Mouse (Mus musculus): ENCODE measurements at regions not wholly inside any gene's neighbourhood (a gene's known extent, or its start where the extent isn't known, plus 50 kb on each side); places are given as distances from the start of the nearest gene placed in this dataset.

DNA sequence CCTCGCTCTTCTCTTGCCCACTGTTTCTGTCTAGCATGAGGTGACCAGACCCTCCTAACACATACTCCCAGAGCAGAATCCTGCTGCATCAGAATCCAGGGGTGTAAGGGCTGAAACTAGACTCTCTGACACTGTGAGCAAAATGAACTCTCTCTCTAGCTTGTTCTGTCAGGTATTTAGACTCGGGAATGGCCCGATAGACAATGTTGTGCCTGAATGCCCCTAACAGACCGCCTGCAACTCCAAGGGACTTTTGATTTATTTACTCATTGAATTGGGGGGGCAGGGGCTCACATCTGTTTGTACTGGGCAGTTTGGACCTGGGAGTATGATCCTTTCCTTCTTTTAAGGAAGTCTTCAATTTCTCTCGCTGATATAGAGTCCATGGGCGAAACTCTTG, 469.3 kb upstream of the Trpc7 start:
- DNase-seq = no peak

DNA sequence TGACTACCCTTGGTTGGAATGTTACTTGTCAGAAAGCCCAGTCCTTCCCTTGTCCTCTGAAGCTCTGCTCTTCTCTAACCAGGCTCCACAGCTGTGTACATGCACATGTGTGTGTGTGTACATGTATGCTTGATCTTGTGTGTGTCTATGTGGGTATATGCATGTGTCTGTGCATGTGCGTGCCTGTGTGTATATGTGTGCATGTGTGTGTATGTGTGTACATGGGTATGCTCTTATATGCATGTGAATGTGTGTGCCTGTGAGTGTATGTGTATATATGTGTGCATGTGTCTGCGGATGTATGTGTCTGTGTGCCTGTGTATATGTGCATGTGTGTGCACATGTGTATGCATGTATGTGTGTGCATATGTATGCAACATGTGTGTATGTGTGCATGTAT, 468.6 kb upstream of the Trpc7 start:
- DNase-seq = no peak

DNA sequence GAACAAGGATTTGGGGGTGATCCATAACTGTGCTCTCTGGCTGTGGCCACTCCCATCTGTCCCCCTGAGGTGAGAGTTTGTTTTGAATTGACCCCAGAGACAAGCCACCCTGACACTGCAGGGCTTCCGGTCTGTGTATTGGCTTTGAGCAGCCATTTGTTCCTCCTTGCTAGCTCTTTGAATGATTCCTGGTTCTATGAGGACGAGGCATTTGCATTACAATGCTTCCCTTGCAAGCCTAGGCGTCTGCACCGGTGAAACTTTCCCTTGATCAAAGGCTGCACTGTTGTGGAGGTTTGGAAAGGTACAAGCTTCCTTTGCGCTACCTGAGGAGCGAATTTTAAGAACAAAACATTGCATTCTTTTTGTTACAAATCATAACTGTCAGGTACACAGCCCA, 466.8 kb upstream of the Trpc7 start:
- no peak for DNase-seq

DNA sequence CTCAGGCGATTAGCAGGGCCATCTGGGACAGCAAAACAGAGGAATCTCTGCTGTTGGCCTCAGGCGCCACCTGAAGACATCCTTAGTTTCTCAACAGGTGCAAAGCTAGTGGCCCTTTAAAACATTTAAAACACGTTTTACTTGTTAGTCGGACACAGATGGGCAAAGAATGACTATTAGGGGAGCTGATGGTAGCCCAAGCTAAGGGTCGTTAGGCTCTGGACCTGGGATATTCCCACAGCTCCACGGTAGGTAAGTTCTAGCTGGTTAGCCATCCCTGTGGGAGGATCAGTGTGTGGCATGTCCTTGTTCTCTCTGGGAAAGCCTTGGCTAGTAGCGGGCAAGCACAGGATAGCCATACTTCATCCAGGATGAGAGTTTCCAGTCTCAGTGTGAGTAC, 465.5 kb upstream of the Trpc7 start:
- no peak for DNase-seq

DNA sequence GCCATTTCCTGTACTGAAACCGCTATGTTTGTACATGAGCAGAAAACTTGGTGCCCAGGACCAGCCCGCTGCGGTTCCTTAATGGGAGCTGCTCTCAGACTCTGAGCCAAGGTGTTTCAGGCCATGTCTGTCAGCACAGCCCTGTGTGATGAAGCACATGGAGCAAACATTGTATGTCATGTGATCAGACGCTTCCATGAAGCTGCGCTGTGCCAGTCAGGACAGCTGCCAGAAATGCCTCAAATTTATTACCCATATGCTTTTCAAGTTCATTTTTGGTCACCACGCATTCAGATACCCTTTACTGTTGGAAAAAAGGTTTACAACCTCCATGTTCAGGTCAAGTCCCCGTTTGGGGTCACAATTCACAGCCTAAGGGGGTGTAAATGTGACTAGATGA, 458.8 kb upstream of the Trpc7 start:
- DNase-seq = peak; percentile 63 to 72

DNA sequence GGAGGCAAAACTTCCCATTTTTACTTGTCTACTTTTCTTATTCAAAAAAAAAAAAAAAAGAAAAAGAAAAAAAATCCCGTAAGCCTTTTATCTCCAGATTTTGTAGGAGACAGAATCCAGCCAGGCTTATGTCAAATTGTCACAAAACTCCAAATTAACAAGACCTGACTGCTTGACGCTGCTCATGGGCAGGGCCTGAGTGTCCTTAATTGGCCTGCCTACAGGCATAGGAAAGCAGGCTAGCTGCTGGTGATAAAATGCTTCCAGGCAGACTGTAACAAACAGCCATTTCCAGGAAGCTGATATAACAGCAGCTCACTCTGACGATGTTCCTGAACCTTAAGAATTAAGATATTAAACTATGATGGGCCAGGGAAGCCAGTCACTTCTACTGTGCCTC, 458.2 kb upstream of the Trpc7 start:
- peak; percentile 38 to 42 for DNase-seq

DNA sequence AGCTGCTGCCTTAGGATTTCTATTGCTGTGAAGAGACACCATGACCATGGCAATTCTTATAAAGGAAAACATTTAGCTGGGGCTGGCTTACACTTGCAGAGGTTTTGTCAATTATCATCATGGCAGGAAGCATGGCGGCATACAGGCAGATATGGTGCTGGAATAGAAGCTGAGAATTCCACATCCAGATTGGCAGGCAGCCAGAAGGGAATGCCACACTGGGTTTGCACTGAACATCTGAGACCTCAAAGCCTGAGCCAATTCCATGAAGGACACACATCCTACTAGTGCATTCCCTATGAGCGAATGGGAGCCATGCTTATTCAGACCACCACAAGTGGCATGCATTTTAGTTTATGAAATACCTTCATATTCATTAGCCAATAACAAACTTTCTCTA, 455.0 kb upstream of the Trpc7 start:
- DNase-seq = peak; percentile 48 to 58

DNA sequence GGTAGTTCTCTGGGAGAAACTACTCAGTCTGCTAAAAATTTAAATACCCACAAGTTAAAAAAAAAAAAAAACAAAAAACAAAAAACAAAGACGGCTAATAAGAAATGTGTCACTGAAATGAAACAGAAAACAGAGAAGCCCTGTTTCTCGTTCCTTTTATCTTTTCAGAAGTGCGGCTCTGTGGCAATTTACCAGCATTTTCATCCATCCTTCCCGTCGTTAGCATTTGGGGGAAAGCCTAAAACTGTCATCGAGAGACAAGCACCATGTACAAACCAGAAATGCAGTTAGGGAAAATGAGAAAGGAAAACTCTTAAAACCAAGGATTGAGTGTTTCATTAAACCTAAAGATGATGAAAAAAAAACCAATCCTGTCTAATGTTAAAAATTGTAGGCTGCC, 442.9 kb upstream of the Trpc7 start:
- no peak for DNase-seq

DNA sequence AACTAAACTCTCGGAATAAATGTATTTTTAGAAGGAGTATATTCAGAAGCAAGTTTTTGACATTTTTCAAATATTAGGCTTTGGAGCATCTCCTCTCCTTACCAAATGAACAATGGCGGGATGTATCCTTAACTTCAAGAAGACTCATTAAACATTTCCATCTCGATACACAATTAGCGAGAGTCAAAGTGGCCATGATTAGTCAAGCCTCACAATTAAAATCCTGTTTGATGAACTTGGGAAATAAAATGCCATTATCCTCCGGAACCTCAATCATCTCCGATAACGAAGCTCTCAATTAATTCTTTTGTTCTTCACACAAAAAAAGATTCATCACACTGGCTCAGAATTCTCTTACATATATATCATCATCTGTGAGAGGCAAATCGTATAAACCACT, 440.8 kb upstream of the Trpc7 start:
- no peak for DNase-seq

DNA sequence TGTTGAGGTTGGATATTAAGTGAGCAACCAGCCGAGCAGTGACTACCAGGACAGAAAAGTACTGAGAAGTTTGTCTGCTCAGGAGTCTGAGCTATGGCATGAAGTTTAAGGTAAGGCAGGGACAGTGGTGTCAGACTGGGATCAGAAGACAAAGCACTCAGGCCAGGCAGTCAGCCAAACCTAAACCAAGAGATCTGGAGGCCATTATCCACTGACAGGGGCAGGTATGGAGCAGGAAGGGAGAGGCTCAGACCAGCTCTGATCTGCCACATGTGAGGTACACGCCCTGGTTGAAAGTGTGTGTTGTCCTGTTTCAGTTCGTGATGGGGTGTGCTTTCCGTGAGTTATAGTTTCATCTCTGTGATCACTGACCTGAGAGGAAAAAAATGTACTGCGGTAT, 437.2 kb upstream of the Trpc7 start:
- DNase-seq = no peak

DNA sequence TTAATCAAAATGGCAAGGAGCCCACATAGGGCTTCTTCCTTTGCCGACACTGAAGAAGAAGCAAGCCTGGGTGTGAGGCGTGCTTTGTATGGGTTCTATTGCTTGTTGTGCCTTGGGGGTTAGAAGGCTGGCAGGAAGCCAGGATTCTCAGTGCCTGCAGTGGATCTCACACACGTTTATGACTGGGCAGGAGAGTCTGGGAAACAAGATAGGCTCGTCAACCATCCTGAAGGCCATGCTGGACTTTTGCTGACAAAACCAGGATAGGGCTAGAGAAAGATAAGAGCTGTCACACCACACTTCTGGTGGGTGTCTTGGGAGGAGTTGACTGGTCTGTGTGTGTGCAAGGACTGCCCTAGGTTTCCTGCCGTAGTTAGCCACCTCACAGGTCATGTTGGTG, 436.1 kb upstream of the Trpc7 start:
- DNase-seq = peak in 1 of 2 experiments; percentile 26

DNA sequence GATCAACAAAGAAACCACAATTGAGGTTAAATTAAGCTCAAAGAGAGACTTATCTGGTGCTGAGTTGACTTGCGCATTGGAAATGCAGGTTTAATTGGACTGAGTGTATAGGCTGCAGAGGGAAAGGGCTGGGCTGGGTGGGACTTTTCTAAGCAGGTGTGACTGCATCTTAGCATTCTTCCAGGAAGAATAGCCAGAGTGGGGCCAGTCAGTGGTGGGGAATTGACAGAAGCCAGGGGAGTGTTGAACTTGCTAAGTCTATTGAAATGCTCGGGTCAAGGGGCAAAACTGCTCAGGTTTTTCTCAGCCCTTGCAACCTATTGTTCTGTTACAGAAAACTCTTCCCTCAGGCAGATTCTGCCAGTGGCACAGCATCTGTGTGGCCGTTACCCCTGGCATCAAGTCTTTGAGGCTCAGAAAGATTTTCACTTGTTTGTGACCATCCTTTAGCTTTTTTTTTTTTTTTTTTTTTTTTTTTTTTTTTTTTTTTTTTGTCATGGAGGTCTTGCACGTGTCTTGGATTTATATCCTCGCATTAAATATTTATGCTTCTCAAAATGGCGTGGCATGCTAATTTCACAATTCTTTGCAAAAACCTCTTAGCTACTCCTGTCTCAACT, 429.6 kb upstream of the Trpc7 start:
- no peak for DNase-seq

DNA sequence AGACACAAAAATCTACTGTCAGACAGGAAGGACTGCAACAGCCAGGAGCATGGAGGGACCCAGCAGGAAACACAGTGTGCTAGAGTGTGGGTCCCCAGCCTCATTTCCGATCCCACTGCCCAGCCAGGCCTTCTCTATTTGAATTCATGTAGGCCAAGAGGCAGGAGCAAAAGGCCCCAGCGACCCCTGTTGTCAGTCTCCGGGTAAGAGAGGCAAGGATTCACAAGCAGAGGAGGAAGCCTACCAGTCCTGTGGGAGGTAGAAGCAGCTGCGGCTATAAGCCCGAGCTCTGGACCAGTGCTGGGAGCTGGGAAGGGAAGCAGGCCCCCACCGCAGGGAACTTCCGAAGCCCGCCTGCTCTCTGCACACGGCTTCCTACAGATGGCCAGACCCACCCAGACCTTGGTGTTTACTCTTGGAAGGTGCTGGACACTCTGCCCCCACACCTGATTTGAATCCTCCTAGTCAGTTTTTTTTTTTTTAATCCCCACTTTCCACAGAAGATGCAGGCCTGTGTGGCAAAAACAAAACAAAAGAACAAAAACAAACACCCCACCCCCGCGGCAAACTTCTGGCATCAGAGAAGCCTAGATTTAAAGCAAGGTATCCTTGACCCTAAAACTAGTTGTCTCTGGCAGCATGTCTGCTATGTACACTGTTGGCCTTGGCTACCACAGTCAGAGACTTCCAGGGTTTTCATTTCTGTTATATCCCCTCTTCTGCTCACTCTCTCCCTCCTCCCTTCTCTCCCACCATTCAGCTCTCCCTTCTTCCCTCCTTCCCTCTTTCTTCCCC, 420.6 kb upstream of the Trpc7 start:
- DNase-seq = peak; percentile 33 to 53

DNA sequence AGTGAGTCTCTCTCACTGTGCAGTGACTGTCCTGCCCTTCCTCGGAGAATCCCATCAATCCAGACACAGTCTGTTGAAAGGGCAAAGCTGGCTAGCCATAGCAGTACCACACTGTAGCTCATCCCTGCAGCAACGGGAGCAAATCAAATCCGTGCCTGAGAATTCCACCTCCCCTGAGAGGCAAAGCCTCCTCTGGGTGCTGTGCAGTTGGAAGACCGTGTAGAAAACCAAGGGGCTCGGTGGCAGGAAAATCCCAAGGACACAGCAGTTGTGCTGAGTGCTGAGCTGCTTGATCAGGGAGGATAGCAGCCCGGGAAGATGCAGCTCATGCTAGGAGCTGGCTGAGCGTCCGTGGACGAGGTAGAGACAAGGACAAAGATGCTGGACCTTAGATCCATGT, 418.7 kb upstream of the Trpc7 start:
- no peak for DNase-seq

DNA sequence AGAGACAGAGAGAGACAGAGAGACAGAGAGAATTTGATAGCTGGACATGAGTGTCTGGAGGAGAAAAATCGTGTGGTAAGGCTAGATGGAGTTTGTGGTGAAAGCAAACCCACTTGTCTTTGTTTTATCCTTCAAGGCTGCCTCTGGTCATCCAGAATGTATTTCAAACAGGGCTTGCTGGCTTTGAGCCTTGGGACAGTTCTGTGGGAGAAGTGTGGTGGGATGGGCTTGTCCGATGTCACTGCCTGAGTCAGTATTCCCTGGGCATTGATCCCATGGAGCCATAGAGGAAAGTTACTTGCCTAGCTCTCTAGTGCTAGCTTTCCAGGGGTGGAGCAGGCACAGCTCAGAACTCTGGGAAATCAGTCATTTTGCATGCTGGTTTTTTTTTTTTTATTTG, 417.9 kb upstream of the Trpc7 start:
- DNase-seq = no peak

DNA sequence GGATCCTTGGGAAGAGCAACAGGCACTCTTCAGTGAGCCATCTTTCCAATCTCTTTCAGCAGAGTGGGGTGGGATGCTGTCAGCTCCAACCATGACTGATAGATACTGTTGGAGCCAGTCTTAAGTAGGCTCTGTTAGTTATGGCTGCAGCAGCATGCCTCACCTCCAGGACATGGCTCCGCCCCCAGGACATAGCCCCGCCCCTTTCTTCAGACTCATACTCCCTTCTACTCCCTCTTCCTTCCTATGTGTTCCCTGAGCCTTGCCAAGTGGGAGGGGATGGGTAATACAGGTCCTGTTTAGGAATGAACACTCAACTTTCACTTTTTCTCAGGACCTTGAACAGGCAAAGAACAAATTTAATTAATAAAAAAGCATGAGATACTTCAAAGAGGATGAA, 415.4 kb upstream of the Trpc7 start:
- no peak for DNase-seq

DNA sequence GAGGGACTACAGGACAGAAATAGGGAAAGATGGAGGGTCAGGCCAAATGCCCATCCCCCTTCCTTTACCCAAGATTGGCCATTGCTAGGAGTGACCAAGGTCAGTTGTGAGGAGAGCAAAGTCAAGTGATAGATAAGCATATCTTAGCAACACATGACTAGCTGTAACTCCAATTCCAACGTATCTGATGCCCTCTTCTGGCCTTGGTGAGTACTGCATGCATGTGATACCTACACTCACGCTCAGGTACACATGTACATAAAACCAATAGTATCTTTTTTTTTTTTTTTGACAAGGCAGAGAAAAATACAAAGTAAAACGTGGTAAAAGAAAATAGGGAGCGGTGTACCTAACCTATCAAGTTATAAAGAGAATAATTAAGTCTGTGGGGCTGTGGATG, 413.8 kb upstream of the Trpc7 start:
- DNase-seq = peak in 1 of 2 experiments; percentile 28

DNA sequence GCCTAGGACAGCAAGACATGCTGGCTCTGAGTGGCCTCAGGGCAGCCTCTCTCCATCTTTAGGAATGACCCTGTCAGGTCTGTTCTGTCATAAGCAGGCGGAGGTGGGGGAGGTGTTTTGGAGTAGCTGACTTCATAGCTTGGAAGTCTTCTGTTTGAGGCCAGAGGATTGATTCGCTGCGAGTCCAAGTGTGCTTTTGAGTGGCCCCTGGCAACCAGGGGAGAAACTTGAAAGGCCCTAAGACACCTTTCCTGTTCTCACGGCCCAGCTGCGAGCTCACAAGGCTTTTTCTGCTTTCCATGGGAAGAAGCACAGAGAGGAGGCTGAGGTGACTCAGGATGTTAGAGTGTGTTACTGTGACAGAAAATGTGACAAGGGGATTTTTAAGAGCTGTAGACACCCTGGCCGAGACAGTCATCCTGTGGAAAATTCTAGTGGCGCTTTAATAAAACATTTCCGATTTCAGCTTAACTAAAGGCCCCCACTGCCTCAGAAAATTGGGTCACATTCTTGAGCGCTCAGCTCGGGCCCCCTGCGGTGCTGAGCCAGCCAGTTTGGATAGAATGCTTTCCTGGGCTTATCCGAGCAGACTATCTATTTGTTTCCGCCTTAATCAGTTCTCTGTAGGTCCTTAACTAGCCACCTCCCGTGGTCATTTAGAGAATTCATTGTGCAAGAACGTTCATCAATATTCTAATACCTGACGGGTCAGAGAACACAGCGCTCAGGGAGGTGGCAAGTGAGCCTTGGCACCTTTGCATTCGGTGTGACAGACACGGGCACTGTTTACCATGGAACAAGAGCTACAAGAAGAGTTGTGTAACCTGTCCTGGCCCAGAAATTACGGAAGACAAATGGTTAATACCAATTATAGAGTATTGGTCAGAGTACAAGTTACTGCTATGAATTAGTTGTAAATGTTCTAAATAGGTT, 412.4 kb upstream of the Trpc7 start:
- DNase-seq = peak; percentile 41 to 47

DNA sequence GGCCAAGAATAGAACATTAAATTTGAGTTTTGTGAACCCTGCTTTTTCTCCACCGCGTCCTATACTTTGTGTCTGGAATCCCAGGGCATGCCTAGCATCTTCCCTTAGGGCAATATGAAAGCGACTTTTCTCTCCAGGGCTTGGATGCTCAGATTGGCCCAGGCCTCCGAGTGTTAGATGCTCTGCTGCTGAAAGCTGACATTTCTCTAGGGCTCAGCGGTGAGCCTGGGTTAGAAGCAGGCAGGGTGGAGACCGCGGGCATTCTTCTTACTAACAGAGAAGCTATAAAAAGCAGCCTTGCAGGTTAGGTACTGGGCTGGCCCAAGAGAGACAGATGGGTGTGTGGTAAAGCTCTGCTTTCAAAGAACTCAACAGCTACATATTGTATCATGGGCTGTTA, 409.8 kb upstream of the Trpc7 start:
- DNase-seq = no peak

DNA sequence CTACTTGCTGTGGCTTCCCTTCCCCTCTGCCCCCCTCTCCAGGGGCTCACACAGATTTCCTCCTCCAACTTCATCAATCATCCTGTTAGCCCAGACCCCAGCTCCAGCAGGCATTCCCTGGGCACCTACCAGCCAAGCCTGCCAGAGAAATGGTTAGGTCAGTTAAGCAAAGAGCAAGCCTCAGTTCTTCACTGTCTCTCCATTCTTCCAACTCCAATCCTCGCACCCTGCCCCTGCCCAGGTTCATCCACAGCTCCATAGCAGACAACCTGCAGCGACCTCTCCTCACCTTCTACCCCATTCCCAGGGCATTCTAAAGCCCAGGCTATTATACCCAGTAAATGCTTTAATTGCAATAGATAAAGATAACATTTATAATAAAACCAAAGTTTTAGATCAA, 408.0 kb upstream of the Trpc7 start:
- no peak for DNase-seq

DNA sequence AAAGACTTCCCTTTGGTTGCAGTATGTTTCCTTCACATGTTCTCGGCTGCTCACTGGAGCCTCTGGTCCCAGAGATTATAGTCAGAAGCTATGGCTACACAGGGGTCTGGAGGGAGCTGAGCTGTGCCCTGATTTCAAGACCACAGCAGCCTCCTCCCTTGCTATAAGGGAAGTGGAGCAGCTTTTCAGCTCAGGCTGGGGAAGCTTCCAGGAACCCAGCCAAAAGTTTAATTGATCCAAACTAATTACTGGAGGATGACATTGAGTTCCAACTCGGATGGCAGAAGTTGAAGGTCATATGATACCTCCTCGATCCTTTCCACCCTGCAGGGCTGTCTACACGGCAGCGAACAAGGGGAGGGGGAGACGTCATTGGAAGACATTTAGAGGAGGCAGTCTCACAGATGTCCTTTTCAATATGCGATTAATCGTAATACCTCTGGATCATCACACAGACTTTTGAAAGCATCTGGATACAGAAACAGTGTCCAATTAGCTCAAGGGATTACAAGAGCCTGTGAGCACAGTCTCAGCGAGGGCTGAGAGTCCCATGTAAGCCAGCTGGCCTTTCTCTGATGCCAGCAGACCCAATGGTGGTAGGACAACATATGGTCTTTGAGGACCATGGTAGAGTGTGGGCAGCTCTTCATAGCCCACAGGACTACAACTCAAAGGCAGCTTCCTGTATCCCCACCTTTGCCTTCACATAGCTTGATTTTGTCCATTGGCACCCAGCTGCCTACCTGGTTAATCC, 396.1 kb upstream of the Trpc7 start:
- peak; percentile 74 to 85 for DNase-seq

DNA sequence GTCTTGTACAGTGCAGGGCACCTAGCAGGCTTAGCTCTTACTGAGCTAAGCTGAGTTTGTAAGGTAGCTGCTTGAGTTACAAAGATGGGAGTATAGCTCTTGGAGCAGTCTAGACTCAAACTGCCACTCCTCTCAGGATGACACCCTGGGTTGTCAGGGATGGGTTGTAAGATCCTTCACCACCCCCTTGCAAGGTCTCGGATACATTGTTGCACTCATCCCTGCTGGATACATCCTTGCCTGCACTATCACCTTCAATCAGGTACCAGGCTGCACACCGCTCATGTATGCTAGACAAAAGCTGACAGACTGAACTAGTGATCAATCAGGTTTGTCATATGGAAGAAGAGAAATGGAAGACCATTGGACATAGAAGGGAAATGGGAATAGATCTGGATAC, 390.4 kb upstream of the Trpc7 start:
- DNase-seq = no peak

DNA sequence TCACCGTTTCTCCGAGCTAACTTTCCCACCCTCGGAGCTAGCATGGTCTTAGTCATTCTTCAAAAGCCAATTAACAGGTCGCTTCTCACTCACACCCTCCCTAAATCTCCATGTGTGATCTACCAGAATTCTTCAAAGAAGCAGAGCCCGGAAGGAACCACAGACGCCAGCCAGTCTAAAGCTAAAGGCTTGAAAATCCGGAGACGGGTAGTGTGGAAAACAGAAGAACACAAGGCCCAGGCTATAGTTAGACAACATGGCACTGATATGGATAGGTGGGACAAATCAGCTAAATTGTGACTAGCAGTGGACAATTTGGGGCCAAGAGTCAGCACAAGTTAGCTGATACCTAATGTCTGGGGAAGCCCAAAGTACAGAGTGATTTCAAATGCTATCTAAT, 387.0 kb upstream of the Trpc7 start:
- no peak for DNase-seq
